ENCODE assay signal across 11 mouse cellular contexts in genomic region chr4:48924576-48925459, GRCm38 (mm10).
A peak's percentile ranks its signal among the peaks of the same experiment; 100 is the strongest.
DNase-seq lines count a peak whose midpoint lies in the region; ATAC-seq and TF ChIP-seq lines count a peak whose summit lies in the region.
"Had no signal": no experiment of that assay in that cellular context is flagged by ENCODE, and none has a peak within 500 bp of the region (broad histone marks: within the 10 kb centered on the region; RNA-seq: fewer than 3 reads in every experiment).

No protein-coding gene starts in this region.

- H3K27ac ChIP-seq in hindbrain, postnatal 0 days, result no peak overlapping the region
- no peak overlapping the region for H3K27ac ChIP-seq in midbrain, embryonic 12.5 days (replicated peaks)
- H3K27ac ChIP-seq: limb, embryonic 12.5 days; stomach, postnatal 0 days had no signal

- no peak overlapping the region for H3K9ac ChIP-seq in hindbrain, postnatal 0 days (replicated peaks; ENCODE audit: low read length)
- H3K9ac ChIP-seq in midbrain, embryonic 12.5 days (replicated peaks), result no peak overlapping the region
- H3K9ac ChIP-seq: limb, embryonic 12.5 days had no signal

- no peaks in the 10 kb centered on the region for H3K27me3 ChIP-seq in hindbrain, postnatal 0 days (ENCODE audit: insufficient read depth, low read length)
- H3K27me3 ChIP-seq in midbrain, embryonic 12.5 days, result peaks cover 25% of the 10 kb centered on the region
- H3K27me3 ChIP-seq: limb, embryonic 12.5 days had no signal

- H3K9me3 ChIP-seq in hindbrain, postnatal 0 days (ENCODE audit: low read length), result no peaks in the 10 kb centered on the region
- H3K9me3 ChIP-seq in midbrain, embryonic 12.5 days, result no peaks in the 10 kb centered on the region
- H3K9me3 ChIP-seq: limb, embryonic 12.5 days had no signal

- no peak overlapping the region for H3K4me2 ChIP-seq in hindbrain, postnatal 0 days (ENCODE audit: low read depth, low read length)
- no peak overlapping the region for H3K4me2 ChIP-seq in midbrain, embryonic 12.5 days (replicated peaks)
- H3K4me2 ChIP-seq: limb, embryonic 12.5 days had no signal

- DNase-seq in layer of hippocampus, adult 11-12 months (ENCODE audit: low spot score), result peak; percentile 58
- DNase-seq in layer of hippocampus, postnatal 10 days (ENCODE audit: low spot score in 2 of 2), result no peak
- DNase-seq in hindbrain, postnatal 0 days (ENCODE audit: low spot score), result peak; percentile 80
- peak; percentile 92 for DNase-seq in telencephalon, adult 2 months (ENCODE audit: low read depth, low spot score)
- DNase-seq in kidney, adult 8-10 months, result no peak
- no peak for DNase-seq in thymus, adult 18-20 months

- peak; percentile 91 for ATAC-seq in hindbrain, postnatal 0 days
- ATAC-seq in midbrain, embryonic 12.5 days (ENCODE audit: low FRiP score, low read depth), result peak; percentile 96
- ATAC-seq in activated CD4-positive, CD25-positive, alpha-beta regulatory T cell, adult 4 months, result no peak

- no peak for TF ChIP-seq CTCF in hindbrain, postnatal 0 days (IDR thresholded peaks at IDR 0.05; ENCODE audit: low read depth)

- WGBS in hindbrain, postnatal 0 days, result 47% methylated on average over 4 of the region's 4 CpGs
- WGBS in midbrain, embryonic 12.5 days, result 59% methylated on average over 4 of the region's 4 CpGs

- no peaks in the 10 kb centered on the region; the same call in 1 of the 2 replicates for H3K4me1 ChIP-seq in hindbrain, postnatal 0 days (ENCODE audit: insufficient read depth, low read length)
- H3K4me1 ChIP-seq in midbrain, embryonic 12.5 days, result peaks cover 10% of the 10 kb centered on the region

- H3K36me3 ChIP-seq in hindbrain, postnatal 0 days (ENCODE audit: insufficient read depth, low read length), result no peaks in the 10 kb centered on the region
- no peaks in the 10 kb centered on the region for H3K36me3 ChIP-seq in midbrain, embryonic 12.5 days
- H3K36me3 ChIP-seq: limb, embryonic 12.5 days had no signal

- H3K4me3 ChIP-seq in hindbrain, postnatal 0 days (ENCODE audit: low read length), result no peak overlapping the region
- H3K4me3 ChIP-seq in midbrain, embryonic 12.5 days, result no peak overlapping the region
- H3K4me3 ChIP-seq: limb, embryonic 12.5 days; myocyte had no signal

Comparison
In these comparisons a context has a peak if more than half of its experiments do, and no peak if none do; other contexts are left out.
1. DNase-seq: peak in layer of hippocampus, adult 11-12 months (single experiment), hindbrain, postnatal 0 days (single experiment) and telencephalon, adult 2 months (single experiment); none in layer of hippocampus, postnatal 10 days (0 of 2), kidney, adult 8-10 months (0 of 2) and thymus, adult 18-20 months (0 of 2).